Mouse (Mus musculus): ENCODE measurements around the gene Gm21988. TPM values are rescaled to one million over a fixed set of nuclear protein-coding genes. Genes with fewer than 3 reads are reported as not detected.

Gm21988 gene
- total and polyA plus RNA-seq, 3 experiments, result 1.2 to 3.5 (median 3.2) TPM

DNA sequence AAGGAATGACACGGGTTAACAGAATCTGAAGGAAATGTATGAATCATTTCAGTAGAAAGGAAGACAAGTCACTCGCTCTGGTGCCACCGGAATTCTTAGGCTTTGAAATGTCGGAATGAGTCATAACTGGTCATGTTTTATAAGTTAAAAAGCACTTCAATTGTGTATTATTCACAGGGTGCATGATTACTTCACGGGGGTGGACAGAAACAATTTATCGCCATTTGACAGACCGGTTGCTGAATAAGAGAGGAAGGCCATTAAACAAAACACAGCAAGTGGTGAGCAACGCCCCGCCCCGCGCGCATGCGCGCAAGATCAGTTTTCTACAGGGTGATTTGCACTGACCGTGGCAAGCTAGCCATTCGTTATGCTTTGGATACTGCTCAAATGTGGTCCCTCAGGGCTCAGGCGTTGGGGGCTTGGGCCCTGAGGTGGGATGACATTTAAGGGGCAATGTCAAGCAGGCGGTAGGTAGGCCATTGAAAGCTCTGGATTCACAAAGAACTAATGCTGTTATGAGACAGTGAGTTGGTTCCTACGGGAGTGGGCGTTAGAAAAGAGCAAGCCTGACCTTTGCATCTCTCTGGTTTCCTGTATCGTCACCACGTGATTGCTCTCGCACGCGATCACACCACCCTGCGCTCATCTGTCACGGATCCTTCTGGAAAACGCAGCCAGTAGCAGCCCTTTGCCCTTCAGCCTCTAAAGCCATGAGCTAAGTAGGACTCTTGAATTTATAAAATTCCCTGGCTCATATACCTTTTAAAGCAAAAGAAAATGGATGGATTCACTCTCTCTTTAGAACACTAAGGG, 50.1 kb downstream of the Gm21988 start:
- Histone ChIP-seq H3K4me1 (ENCODE audit: insufficient read depth, low read depth, low read length) (no peaks in the 10 kb centered on the region), H3K9me3 (replicated peaks) (no peaks in the 10 kb centered on the region), H3K36me3 (replicated peaks) (no peaks in the 10 kb centered on the region), H3K4me3 (ENCODE audit: low read depth, low read length) (no peak overlapping the region), H3K27me3 (ENCODE audit: insufficient read depth, low read length) (peaks cover 16% of the 10 kb centered on the region)
- TF ChIP-seq POLR2AphosphoS5 (IDR thresholded peaks at IDR 0.05; ENCODE audit: insufficient replicate concordance, low read depth, low read length) (no peak), CTCF (IDR thresholded peaks at IDR 0.05; ENCODE audit: low read depth, low read length) (no peak), GATA1 (IDR thresholded peaks at IDR 0.05; ENCODE audit: borderline replicate concordance, low read length) (no peak), GATA2 (IDR thresholded peaks at IDR 0.05; ENCODE audit: borderline replicate concordance, low read depth, low read length) (no peak), TAL1 (conservative IDR thresholded peaks at IDR 0.05; ENCODE audit: low read depth, low read length) (no peak)
- ATAC-seq (ENCODE audit: extremely low read depth, insufficient number of reproducible peaks, low FRiP score, poor library complexity, severe bottlenecking) (no peak), DNase-seq (ENCODE audit: low spot score) (no peak)

Other genes with a start within 250 kb of the Gm21988 start
Only the 20 nearest of the 22 such genes appear.
- gene Dvl2, start 239.2 kb downstream of the Gm21988 start, total RNA-seq (2014; fragmentation: Nextera tagmentation), result 32.7 and 39.8 TPM in 2 replicates
- gene Dvl2, start 239.2 kb downstream of the Gm21988 start, total RNA-seq (2017), result 44.8 and 49.6 TPM in 2 replicates
- 66.5 and 71.8 TPM in 2 replicates for gene Dvl2, start 239.2 kb downstream of the Gm21988 start, polyA plus RNA-seq (2012)
- gene Acadvl, start 224.4 kb downstream of the Gm21988 start, total RNA-seq (2014; fragmentation: Nextera tagmentation), result 16.3 and 21.7 TPM in 2 replicates
- 31.1 and 31.7 TPM in 2 replicates for gene Acadvl, start 224.4 kb downstream of the Gm21988 start, total RNA-seq (2017)
- gene Acadvl, start 224.4 kb downstream of the Gm21988 start, polyA plus RNA-seq (2012), result 16.3 and 21.0 TPM in 2 replicates
- gene Dlg4, start 222.9 kb downstream of the Gm21988 start, total RNA-seq (2014; fragmentation: Nextera tagmentation), result 10.9 and 14.0 TPM in 2 replicates
- 1.1 and 2.2 TPM in 2 replicates for gene Dlg4, start 222.9 kb downstream of the Gm21988 start, total RNA-seq (2017)
- 8.8 and 12.1 TPM in 2 replicates for gene Dlg4, start 222.9 kb downstream of the Gm21988 start, polyA plus RNA-seq (2012)
- gene Asgr1, start 185.7 kb downstream of the Gm21988 start, total RNA-seq (2014; fragmentation: Nextera tagmentation), result not detected in 2 replicates
- gene Asgr1, start 185.7 kb downstream of the Gm21988 start, total RNA-seq (2017), result not detected in 2 replicates
- gene Asgr1, start 185.7 kb downstream of the Gm21988 start, polyA plus RNA-seq (2012), result not detected in 2 replicates
- gene Asgr2, start 147.2 kb downstream of the Gm21988 start, total RNA-seq (2014; fragmentation: Nextera tagmentation), result not detected in 2 replicates
- gene Asgr2, start 147.2 kb downstream of the Gm21988 start, total RNA-seq (2017), result not detected in 2 replicates
- gene Asgr2, start 147.2 kb downstream of the Gm21988 start, polyA plus RNA-seq (2012), result not detected in 2 replicates
- not detected in 2 replicates for gene Mgl2, start 109.5 kb downstream of the Gm21988 start, total RNA-seq (2014; fragmentation: Nextera tagmentation)
- gene Mgl2, start 109.5 kb downstream of the Gm21988 start, total RNA-seq (2017), result 0.41 TPM in 1 of 2 replicates, not detected in the other
- not detected in 2 replicates for gene Mgl2, start 109.5 kb downstream of the Gm21988 start, polyA plus RNA-seq (2012)
- gene Clec10a, start 83.6 kb downstream of the Gm21988 start, total RNA-seq (2014; fragmentation: Nextera tagmentation), result 26.3 and 36.3 TPM in 2 replicates
- 89.8 and 103 TPM in 2 replicates for gene Clec10a, start 83.6 kb downstream of the Gm21988 start, total RNA-seq (2017)
- gene Clec10a, start 83.6 kb downstream of the Gm21988 start, polyA plus RNA-seq (2012), result 4.3 and 5.1 TPM in 2 replicates
- gene Slc16a11, start 27.1 kb downstream of the Gm21988 start, total RNA-seq (2014; fragmentation: Nextera tagmentation), result not detected in 2 replicates
- 0.06 TPM in 1 of 2 replicates, not detected in the other for gene Slc16a11, start 27.1 kb downstream of the Gm21988 start, total RNA-seq (2017)
- not detected in 2 replicates for gene Slc16a11, start 27.1 kb downstream of the Gm21988 start, polyA plus RNA-seq (2012)
- gene Slc16a13, start 18.8 kb downstream of the Gm21988 start, total RNA-seq (2014; fragmentation: Nextera tagmentation), result 4.7 and 6.0 TPM in 2 replicates
- 4.6 and 5.7 TPM in 2 replicates for gene Slc16a13, start 18.8 kb downstream of the Gm21988 start, total RNA-seq (2017)
- 6.6 and 8.3 TPM in 2 replicates for gene Slc16a13, start 18.8 kb downstream of the Gm21988 start, polyA plus RNA-seq (2012)
- gene Bcl6b, start 10.0 kb downstream of the Gm21988 start, total RNA-seq (2014; fragmentation: Nextera tagmentation), result not detected in 2 replicates
- gene Bcl6b, start 10.0 kb downstream of the Gm21988 start, total RNA-seq (2017), result 0.22 TPM in 1 of 2 replicates, not detected in the other
- not detected in 2 replicates for gene Bcl6b, start 10.0 kb downstream of the Gm21988 start, polyA plus RNA-seq (2012)
- gene 0610010K14Rik, start 1.9 kb downstream of the Gm21988 start, total RNA-seq (2014; fragmentation: Nextera tagmentation), result 64.9 and 75.9 TPM in 2 replicates
- gene 0610010K14Rik, start 1.9 kb downstream of the Gm21988 start, total RNA-seq (2017), result 18.5 and 20.2 TPM in 2 replicates
- 83.3 and 100 TPM in 2 replicates for gene 0610010K14Rik, start 1.9 kb downstream of the Gm21988 start, polyA plus RNA-seq (2012)
- gene Rnasek, start within 50 bp of the Gm21988 start, total RNA-seq (2014; fragmentation: Nextera tagmentation), result 133 and 164 TPM in 2 replicates
- 21.6 and 29.2 TPM in 2 replicates for gene Rnasek, start within 50 bp of the Gm21988 start, total RNA-seq (2017)
- gene Rnasek, start within 50 bp of the Gm21988 start, polyA plus RNA-seq (2012), result 119 and 152 TPM in 2 replicates
- not detected in 2 replicates for gene Alox12, start 15.5 kb upstream of the Gm21988 start, total RNA-seq (2014; fragmentation: Nextera tagmentation)
- gene Alox12, start 15.5 kb upstream of the Gm21988 start, total RNA-seq (2017), result 0.11 and 0.12 TPM in 2 replicates
- 0.02 TPM in 1 of 2 replicates, not detected in the other for gene Alox12, start 15.5 kb upstream of the Gm21988 start, polyA plus RNA-seq (2012)
- gene Alox12e, start 82.8 kb upstream of the Gm21988 start, total RNA-seq (2014; fragmentation: Nextera tagmentation), result not detected in 2 replicates
- 0.16 TPM in 1 of 2 replicates, not detected in the other for gene Alox12e, start 82.8 kb upstream of the Gm21988 start, total RNA-seq (2017)
- not detected in 2 replicates for gene Alox12e, start 82.8 kb upstream of the Gm21988 start, polyA plus RNA-seq (2012)
- gene Alox15, start 112.2 kb upstream of the Gm21988 start, total RNA-seq (2014; fragmentation: Nextera tagmentation), result not detected in 2 replicates
- gene Alox15, start 112.2 kb upstream of the Gm21988 start, total RNA-seq (2017), result not detected in 2 replicates
- gene Alox15, start 112.2 kb upstream of the Gm21988 start, polyA plus RNA-seq (2012), result not detected in 2 replicates
- gene Pelp1, start 170.2 kb upstream of the Gm21988 start, total RNA-seq (2014; fragmentation: Nextera tagmentation), result 36.5 and 39.9 TPM in 2 replicates
- gene Pelp1, start 170.2 kb upstream of the Gm21988 start, total RNA-seq (2017), result 6.9 and 7.8 TPM in 2 replicates
- gene Pelp1, start 170.2 kb upstream of the Gm21988 start, polyA plus RNA-seq (2012), result 104 and 111 TPM in 2 replicates
- gene Arrb2, start 192.8 kb upstream of the Gm21988 start, total RNA-seq (2014; fragmentation: Nextera tagmentation), result 51.7 and 69.3 TPM in 2 replicates
- gene Arrb2, start 192.8 kb upstream of the Gm21988 start, total RNA-seq (2017), result 97.1 and 114 TPM in 2 replicates
- 327 and 349 TPM in 2 replicates for gene Arrb2, start 192.8 kb upstream of the Gm21988 start, polyA plus RNA-seq (2012)
- 13.2 and 18.1 TPM in 2 replicates for gene Med11, start 212.1 kb upstream of the Gm21988 start, total RNA-seq (2014; fragmentation: Nextera tagmentation)
- 37.0 and 42.4 TPM in 2 replicates for gene Med11, start 212.1 kb upstream of the Gm21988 start, total RNA-seq (2017)
- 18.5 and 22.6 TPM in 2 replicates for gene Med11, start 212.1 kb upstream of the Gm21988 start, polyA plus RNA-seq (2012)
- gene Zmynd15, start 219.6 kb upstream of the Gm21988 start, total RNA-seq (2014; fragmentation: Nextera tagmentation), result not detected in 2 replicates
- gene Zmynd15, start 219.6 kb upstream of the Gm21988 start, total RNA-seq (2017), result 0.06 and 0.66 TPM in 2 replicates
- not detected in 2 replicates for gene Zmynd15, start 219.6 kb upstream of the Gm21988 start, polyA plus RNA-seq (2012)
- not detected in 2 replicates for gene Cxcl16, start 220.2 kb upstream of the Gm21988 start, total RNA-seq (2014; fragmentation: Nextera tagmentation)
- gene Cxcl16, start 220.2 kb upstream of the Gm21988 start, total RNA-seq (2017), result not detected in 2 replicates
- not detected in 2 replicates for gene Cxcl16, start 220.2 kb upstream of the Gm21988 start, polyA plus RNA-seq (2012)

Measured in G1E (cell line).